In genomic region chr17:47151193-47151556, GRCm38 (mm10) we compare ENCODE assay signal across 8 mouse cellular contexts.
A peak's percentile ranks its signal among the peaks of the same experiment; 100 is the strongest.
DNase-seq lines count a peak whose midpoint lies in the region; ATAC-seq and TF ChIP-seq lines count a peak whose summit lies in the region.

No protein-coding gene starts in this region.

- H3K4me1 ChIP-seq in heart, embryonic 11.5 days (ENCODE audit: control insufficient read depth, insufficient read depth, low read length), result peaks cover 33% of the 10 kb centered on the region
- peaks cover 59% of the 10 kb centered on the region for H3K4me1 ChIP-seq in hindbrain, embryonic 10.5 days (replicated peaks)
- H3K4me1 ChIP-seq in liver, postnatal 0 days (ENCODE audit: insufficient read depth), result peaks cover 3% of the 10 kb centered on the region; the same call in 1 of the 2 replicates

- peak overlapping the region; percentile 38 for H3K4me3 ChIP-seq in heart, embryonic 11.5 days (ENCODE audit: low read depth, low read length)
- H3K4me3 ChIP-seq in hindbrain, embryonic 10.5 days, result peak overlapping the region; percentile 32; the same call in 1 of the 2 replicates
- no peak overlapping the region for H3K4me3 ChIP-seq in liver, postnatal 0 days (ENCODE audit: low read depth, low read length)

- H3K27me3 ChIP-seq in heart, embryonic 11.5 days (ENCODE audit: control insufficient read depth, insufficient read depth, low read length), result no peaks in the 10 kb centered on the region
- H3K27me3 ChIP-seq in hindbrain, embryonic 10.5 days (ENCODE audit: insufficient read depth, poor library complexity, severe bottlenecking), result no peaks in the 10 kb centered on the region
- no peaks in the 10 kb centered on the region for H3K27me3 ChIP-seq in liver, postnatal 0 days (ENCODE audit: insufficient read depth, low read length)

- no peaks in the 10 kb centered on the region for H3K9me3 ChIP-seq in heart, embryonic 11.5 days (replicated peaks; ENCODE audit: control insufficient read depth, low read length)
- no peaks in the 10 kb centered on the region for H3K9me3 ChIP-seq in hindbrain, embryonic 10.5 days
- no peaks in the 10 kb centered on the region for H3K9me3 ChIP-seq in liver, postnatal 0 days (ENCODE audit: low read length)

- peak overlapping the region; percentile 70 for H3K27ac ChIP-seq in heart, embryonic 11.5 days (ENCODE audit: low read depth, low read length)
- H3K27ac ChIP-seq in hindbrain, embryonic 10.5 days, result peak overlapping the region; percentile 51; the same call in 1 of the 2 replicates
- no peak overlapping the region for H3K27ac ChIP-seq in liver, postnatal 0 days (ENCODE audit: low read depth)

- no peak for TF ChIP-seq EP300 in liver, postnatal 0 days (IDR thresholded peaks at IDR 0.05; ENCODE audit: low read depth)

- no peak for TF ChIP-seq CTCF in liver, postnatal 0 days (IDR thresholded peaks at IDR 0.05; ENCODE audit: low read depth)

- H3K9ac ChIP-seq in heart, embryonic 11.5 days (ENCODE audit: low read depth, low read length), result peak overlapping the region; percentile 31; the same call in 1 of the 2 replicates
- no peak overlapping the region for H3K9ac ChIP-seq in liver, postnatal 0 days (replicated peaks)

- no peaks in the 10 kb centered on the region for H3K36me3 ChIP-seq in heart, embryonic 11.5 days (ENCODE audit: control insufficient read depth, insufficient read depth, low read length)
- peaks cover 42% of the 10 kb centered on the region for H3K36me3 ChIP-seq in hindbrain, embryonic 10.5 days
- no peaks in the 10 kb centered on the region for H3K36me3 ChIP-seq in liver, postnatal 0 days (replicated peaks; ENCODE audit: insufficient read depth, low read length)

- WGBS in heart, embryonic 11.5 days (ENCODE audit: insufficient replicate concordance), result 46% methylated on average over 5 of the region's 5 CpGs
- WGBS in hindbrain, embryonic 10.5 days, result 65% methylated on average over 5 of the region's 5 CpGs
- 49% methylated on average over 5 of the region's 5 CpGs for WGBS in liver, postnatal 0 days (ENCODE audit: insufficient replicate concordance)

- H3K4me2 ChIP-seq in heart, embryonic 11.5 days, result peak overlapping the region; percentile 63
- peak overlapping the region; percentile 63 for H3K4me2 ChIP-seq in liver, postnatal 0 days (ENCODE audit: low read depth, low read length)

- DNase-seq in heart, adult 18-20 months, result no peak
- DNase-seq in adipocyte (ENCODE audit: low spot score), result peak; percentile 21
- DNase-seq in hindbrain, embryonic 10.5 days (ENCODE audit: low spot score), result no peak
- no peak for DNase-seq in liver, postnatal 0 days
- no peak for DNase-seq in layer of hippocampus, adult 8-10 months (ENCODE audit: low spot score in 2 of 2)
- no peak for DNase-seq in thymus, postnatal 36 days

- no peak for ATAC-seq in heart, embryonic 11.5 days (replicated peaks; ENCODE audit: insufficient number of reproducible peaks, low FRiP score, low TSS enrichment)
- ATAC-seq in liver, postnatal 0 days, result no peak
- no peak for ATAC-seq in megakaryocyte progenitor cell, adult 5-6 weeks (replicated peaks; ENCODE audit: poor library complexity)
